Mouse (Mus musculus): ENCODE results near the gene Arhgap15.

GRCm38 (mm10) chr2:44286181-44286719, 537.6 kb downstream of the Arhgap15 start:
- no peak for TF ChIP-seq CTCF (IDR thresholded peaks at IDR 0.05; ENCODE audit: low read depth, low read length)
- no peak for TF ChIP-seq POLR2A (IDR thresholded peaks at IDR 0.05; ENCODE audit: extremely low read depth, insufficient read depth, low read length)
